Mouse (Mus musculus) R1 (cell line): ENCODE data around the gene Frmd6.
A peak's percentile ranks its signal among the peaks of the same experiment; 100 is the strongest.

Source experiments
- DNase-seq: peaks from one replicate; pipeline ENCODE4 v3.0.0-alpha.2; 2018; ENCODE audit warnings: low read depth, low spot score

The Frmd6 gene

DNA sequence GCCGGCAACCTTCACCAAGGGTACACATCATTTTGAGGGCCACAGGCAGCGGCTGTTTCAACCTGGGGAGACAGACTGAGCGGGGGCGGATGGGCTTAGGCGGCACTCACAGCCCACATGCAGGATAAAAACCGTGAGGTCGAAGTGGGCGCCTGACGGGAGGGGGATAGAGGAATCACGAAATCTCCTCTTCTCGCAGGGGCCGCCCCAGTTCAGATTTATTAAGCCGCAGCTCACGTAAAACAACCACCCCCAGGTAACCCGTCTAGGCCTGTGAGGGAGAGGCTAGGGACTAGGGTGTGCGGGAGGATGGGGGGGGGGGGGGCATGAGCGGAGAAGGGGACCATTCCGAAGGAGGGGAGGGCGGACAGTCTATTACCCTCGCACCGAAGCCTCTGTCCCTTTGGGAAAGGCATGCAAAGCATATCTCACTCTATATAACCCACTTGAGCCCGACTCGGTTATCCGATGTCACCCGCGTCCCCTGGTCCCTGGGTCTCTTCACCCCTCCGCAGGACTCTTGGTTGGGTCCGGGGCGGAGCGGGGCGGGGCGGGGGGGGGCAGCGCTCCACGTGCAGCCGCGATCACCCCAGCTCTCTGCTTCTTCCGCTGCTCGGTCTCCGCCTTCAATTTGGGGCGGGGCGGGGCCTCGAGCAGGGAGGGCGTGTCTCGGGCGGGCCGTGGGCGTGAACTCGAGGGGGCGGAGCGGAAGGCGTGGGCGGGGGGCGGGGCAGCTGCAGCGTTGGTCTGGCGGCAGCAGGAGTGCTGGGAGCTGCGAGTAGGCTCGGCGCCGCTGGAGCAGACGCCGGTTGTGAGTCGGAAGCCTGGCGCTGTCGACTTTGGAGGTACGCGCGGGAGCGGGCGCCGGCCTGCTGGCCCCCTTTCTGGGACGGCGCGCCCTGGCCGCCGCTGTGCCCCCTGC, at the start of gene Frmd6:
TSS of gene Frmd6 (plus strand) at position 786 of the 922 bp plus-strand sequence.
- DNase-seq: peak; percentile 92

- DNase-seq: peak; percentile 90
These were observed 49.7 kb upstream of the Frmd6 start for GRCm38 (mm10) chr12:70775609-70776008.

DNA sequence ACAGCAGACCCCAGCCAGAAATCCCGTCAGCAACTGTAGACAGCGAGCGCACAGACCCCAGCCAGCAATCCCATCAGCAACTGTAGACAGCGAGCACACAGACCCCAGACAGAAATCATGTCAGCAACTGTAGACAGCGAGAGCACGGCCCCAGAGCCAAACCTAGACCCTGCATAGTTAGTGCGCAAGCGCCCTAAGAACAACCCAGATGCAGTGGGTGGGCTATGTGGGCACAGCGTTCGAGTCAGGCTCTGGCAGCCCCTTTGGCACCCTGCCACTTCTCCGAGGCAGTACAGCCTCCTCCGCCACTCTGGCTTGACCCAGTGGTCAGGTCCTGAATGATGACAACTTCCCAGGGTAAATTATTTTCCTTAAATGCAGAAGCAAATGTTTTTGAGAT, 48.6 kb upstream of the Frmd6 start:
- no peak for DNase-seq

DNA sequence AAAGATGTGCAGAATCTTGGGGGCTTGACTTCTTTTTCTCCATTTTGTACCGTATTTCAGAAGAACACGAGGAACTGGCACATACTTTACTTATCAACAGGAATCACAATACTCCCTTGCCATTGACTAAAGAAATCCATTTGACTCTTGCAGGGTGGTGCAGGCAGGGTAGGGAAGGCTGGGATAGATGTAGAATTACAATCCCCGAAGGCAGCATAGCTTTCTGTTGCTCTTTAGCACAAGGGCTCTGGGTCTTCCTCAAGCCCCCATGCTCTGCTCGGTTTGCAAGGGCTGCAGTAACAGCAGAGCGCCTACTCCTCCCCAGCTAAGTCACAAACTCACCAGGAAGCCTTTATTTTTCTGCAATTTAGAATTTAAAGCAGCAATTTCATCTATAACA, 47.8 kb upstream of the Frmd6 start:
- DNase-seq: no peak

DNA sequence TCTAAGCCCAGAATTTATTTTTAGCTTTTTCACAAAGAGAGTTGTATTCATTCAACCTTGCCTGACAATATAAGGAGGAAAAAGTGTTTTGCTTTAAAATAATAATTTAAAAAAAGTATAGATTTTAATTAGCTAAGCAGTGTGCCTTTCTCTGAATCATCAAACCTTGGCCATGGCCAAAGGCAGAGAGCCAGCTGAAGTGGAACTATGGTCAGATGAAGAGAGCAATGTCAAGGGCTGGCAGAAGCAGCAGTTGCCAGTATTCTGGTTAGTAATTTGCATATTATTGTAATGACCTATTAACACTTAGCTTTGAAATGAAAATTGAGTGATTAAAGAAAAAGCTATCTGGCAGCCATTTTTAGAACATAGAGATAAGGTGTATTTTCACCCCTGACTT, 47.4 kb upstream of the Frmd6 start:
- no peak for DNase-seq

GRCm38 (mm10) chr12:70778271-70778670, 47.0 kb upstream of the Frmd6 start:
- DNase-seq: no peak

GRCm38 (mm10) chr12:70778724-70779123, 46.6 kb upstream of the Frmd6 start:
- no peak for DNase-seq

DNA sequence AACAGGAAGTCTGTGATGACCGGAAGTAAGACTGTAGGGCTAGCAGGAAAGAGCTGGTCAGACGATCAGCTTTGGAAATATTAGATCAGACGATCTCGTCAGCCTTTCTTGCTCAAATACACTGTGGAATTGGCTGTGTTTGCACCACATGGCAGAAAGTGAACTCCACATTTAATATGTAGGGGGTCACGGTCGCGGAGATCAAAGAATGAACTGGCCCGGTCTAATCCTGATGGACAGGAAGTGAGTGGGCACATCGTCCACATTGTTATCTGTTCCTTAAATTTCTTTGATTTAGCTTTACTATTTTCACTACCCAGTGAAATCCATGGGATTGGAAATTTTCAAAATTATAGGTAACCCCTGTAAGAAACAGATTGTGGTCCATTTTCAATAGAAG, 42.3 kb upstream of the Frmd6 start:
- no peak for DNase-seq

DNA sequence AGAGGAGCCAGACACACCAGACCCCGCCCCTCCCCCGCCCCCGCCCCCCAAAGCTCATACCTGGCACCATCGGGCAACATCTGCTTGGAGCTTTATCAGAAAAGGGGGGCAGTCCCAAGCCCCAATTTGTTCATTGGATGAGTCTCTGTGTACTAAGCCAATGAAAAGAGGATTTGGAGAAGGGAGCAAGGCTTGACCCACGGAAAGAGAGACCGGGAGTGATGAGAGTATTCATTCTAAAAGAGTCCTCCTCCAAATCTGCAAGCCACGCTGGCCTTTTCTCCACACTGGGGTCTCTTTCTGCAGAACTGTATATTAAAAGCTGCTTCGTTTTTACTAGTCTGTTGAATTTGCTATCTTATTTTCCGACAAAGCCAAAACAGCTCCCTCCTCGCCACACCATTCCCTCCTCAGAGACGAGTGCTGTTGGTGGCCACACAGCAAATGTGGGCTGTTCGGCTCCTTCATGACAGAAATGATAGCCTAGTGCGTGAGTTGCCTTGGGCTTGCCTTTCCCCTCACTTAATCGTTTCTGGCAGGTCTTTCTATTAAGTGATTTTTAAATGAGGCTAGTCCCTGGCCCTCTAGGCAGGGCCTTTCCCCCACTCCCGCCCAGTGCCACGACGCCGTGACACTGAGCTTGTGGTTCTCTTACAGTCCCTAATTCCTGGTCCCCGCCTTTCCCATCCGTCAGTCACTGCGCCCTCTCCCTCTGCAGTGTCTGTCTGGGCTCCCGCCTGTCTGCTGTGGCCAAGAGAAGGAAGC, 41.7 kb upstream of the Frmd6 start:
- DNase-seq: peak; percentile 46

- DNase-seq: no peak
These were observed 41.0 kb upstream of the Frmd6 start for GRCm38 (mm10) chr12:70784240-70784705.

DNA sequence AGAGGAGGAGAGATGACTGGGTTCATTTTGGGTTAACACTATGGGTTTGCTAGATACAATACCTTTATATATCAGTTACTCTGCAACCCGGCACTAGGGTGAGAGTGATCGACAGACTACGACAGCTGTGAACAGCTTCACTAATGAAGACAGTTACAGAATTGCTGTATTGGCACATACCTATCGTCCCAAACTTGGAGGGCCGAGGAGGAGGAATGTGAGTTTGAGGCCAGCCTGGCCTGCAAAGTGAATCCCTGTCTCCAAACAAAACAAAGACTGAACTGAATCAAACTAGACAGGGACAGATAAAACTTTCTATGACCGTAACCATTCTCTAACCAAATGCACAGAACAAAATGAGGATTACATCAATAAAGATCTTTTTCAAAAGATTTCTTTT, 36.0 kb upstream of the Frmd6 start:
- DNase-seq: no peak

DNA sequence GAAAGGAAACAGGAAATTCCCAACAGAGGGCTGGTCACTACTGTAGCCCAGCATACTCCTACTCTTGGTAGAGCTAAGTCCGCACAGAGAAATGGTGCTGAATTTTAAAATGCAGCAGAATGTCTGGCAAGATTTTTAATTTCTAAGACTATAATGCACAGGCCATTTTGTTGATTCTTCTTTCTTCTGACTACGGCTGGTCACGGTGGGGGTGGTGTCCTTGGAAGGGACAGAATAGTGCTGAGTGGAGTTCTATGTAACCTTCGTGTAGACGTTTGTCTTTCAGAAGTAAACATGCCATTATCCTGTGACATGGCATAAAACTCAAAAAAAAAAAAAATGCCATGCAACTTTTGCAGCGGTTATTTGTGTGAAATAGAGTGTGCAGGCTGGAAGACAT, 32.0 kb upstream of the Frmd6 start:
- no peak for DNase-seq

DNA sequence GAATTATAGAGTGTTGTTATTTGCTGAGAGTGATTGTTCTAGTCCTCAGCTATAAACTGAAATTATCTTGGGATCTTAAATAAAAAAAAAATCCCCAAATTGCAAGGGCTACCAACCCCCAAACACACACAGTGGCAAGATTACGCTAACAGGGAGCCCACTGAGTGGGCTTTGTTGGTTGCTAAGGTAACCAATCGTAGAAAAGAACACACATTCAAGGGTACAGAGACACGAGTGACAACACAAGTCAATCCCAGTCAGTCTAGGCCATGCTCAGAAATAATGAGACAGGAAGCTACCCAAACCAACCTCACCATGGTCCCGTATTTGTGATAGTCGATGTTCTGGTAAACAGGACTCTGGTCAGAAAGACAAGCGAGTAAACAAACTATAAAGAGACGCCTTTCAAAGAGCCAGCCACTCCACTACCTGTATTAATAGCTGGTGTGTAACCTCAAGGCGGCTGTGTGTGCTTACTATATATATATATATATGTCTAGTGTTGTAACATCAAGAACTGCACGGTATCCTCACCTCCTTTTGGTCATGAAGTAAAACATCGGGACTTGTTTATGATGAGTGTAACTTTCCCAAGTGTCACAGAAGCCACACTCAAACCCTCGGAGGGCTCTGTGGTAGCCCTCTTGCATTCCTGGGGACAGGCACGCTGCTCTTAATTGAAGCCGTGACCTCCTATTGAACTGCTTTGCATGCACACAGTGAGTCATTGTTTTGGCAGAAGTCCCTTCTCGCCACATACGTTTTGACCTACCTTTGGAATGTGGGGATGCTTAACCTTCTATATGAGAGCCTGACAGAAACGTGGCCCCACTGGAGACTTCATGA, 30.5 kb upstream of the Frmd6 start:
- peak; percentile 63 for DNase-seq

DNA sequence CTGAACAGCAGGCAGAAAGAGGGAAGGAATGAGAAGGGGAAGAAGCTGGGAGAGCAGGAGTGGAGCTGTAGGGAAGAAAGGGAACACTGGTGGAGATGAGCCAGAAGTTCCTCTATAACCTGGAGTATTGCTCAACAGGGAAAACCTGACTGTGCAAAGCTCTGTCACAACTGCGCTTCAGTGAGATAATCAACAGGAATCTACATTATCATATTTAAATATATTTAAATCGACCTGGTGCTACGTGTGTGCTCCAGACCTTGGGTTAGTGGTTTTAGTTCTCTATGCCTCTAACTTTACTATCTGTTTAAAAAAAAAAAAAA, 30.0 kb upstream of the Frmd6 start:
- no peak for DNase-seq

- DNase-seq: no peak
These were observed 26.8 kb upstream of the Frmd6 start for GRCm38 (mm10) chr12:70798496-70798895.

GRCm38 (mm10) chr12:70799231-70800002, 25.9 kb upstream of the Frmd6 start:
- DNase-seq: peak; percentile 80

DNA sequence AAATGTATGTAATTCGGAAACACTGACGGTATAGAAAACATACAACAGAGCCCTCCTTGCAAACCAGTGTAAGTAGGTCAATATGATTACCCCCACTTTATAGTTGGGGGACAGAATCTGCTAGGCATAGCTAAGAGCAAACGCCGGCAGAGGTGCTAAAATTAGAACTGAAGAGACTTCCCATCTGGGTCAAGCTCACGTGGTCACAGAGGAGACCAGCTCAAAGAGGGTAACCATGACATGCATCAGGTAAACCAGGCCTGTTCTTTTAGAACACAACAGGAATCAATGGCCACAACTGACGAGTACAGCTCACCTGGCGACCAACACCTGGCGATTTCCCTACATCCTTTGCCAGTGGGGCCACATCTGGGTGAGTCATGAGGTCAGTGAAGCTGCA, 25.2 kb upstream of the Frmd6 start:
- DNase-seq: no peak

GRCm38 (mm10) chr12:70801361-70801760, 24.0 kb upstream of the Frmd6 start:
- DNase-seq: no peak

GRCm38 (mm10) chr12:70803494-70803893, 21.8 kb upstream of the Frmd6 start:
- DNase-seq: no peak

DNA sequence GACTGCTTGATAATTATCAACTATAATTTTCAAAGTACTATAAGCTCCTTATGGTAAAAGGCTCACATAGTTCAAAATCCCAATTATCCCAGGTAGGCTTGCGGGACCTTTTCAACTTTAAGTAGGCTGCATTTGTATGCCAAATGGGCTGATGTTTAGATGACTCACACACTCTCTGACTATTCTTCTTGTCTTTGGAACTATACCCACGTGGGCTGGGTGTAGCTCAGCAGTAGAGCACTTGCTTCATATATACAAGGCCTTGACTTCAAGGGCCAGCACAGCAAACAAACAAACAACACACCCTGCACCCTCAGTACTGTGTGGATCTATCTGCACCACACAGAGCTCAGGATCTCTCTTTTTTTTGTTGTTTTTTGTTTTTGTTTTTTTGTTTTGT, 20.3 kb upstream of the Frmd6 start:
- DNase-seq: no peak

DNA sequence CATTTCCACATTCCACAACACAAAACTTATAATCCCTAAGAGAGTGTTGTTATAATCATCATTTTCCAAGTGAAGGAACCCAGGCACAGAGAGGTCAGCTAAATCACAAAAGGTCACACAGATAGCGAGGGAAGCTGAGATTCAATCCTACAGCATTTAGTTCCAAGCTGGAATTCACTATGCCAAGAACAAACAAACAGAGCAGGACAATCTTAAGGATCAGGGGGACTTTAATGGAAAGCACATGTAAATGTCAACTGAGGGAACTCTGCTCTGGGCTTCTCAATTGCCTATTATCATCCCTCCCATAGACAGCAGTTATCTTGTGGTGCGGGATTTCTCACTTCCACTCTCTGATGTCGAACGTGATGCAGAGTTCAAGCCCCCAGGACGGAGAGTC, 17.8 kb upstream of the Frmd6 start:
- DNase-seq: no peak
